Mouse (Mus musculus) urinary bladder, postnatal 10 days (tissue): ENCODE measurements at regions not wholly inside any gene's neighbourhood (a gene's known extent, or its start where the extent isn't known, plus 50 kb on each side); places are given as distances from the start of the nearest gene placed in this dataset.

Experiments
- DNase-seq: peaks from one replicate; pipeline ENCODE4 v3.0.0; 2022; ENCODE audit warnings: low spot score

DNA sequence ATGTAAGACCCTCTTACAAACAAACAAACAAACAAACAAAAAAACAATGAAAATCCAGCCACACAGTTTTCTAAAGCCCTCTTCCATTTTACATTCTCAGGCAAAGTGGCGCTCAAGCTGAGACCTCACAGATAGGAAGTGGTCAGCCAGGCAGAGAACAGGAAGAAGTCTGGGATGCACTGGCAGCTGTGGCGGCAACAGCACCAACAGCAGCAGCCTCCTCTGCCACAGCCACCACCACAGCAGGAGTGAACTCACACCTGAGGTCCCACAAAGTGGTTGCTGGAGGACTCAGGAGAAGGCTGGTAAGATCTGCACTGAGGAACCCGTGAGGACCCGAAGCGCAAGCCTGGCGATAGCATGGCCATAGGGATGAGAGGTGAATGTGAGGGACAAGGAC lies 156.3 kb downstream of the Grm4 start:
- DNase-seq = no peak

DNA sequence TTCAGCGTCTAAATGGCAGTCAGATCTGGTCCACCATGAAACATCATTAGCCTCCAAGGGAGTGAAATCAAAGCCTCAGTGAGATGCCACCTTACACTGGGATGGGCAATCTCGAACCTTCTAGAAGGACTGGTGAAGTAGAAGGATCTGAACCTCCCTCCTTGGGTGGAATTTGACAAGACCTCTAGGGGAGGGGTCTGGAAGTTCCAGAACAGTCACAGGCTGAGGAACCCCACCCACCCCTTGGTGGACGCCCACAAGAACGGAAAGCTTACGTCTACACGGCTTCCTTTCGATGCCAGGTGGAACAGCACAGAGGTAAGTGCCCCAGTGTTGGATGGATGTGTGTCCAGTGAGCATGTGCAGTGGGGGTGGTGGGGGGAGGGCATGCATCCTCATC lies 156.9 kb downstream of the Grm4 start:
- no peak for DNase-seq

DNA sequence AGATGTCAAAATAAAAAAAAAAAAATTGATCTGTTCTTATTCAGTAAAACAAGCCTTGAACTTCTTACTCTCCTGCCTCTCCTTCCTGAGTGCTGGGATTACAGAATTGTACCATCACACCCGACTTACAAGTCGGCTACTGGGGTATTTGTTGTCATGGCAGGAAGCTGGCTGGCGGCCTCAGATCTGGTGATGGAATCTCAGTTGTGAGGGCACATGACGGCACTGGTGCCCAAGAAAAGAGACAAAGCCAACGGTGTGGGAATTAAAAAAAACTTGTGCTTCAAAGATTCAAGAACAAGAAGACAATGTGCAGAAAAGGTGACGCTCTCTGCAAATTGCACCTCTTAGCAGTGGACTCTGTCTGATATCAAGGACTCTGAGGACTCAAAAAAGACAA lies 157.3 kb downstream of the Grm4 start:
- no peak for DNase-seq

DNA sequence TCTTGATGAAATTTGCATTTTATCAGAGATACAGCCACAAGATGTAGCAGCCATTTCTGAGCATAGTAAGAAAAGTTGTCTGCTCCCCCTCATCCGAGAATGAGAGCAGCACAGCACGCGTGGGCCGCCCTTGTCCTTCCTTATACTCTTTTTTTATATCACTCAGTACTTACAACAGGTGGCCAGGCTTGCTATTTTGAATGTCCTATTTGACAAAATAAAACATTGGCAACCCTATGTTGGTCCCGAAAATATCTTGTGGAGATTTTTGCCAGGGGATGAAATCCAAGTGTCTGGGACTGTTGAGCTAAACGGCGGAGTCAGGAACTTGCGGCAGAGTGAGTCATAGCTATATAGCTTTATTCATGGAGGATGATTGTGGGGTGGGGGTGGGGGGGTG lies 158.0 kb upstream of the Lemd2 start:
- DNase-seq = no peak

DNA sequence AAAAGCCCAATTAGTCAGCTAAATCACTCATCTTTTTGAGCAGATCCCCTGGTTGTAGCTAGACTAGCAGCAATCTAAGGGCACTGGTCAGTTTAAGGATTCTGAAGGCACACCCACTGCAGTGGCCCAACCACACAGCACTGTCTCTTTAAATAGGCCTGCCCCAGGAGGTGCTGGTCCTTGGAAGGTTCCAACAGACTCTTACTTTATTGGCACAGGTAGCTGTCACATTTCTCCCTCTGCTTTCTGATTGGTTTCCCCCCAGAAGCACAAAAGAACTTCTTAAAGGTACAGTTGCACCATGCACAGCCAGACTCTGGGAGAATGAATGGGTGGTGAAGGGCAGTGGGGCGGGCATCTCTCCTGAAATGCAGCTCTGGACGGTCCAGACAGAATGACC lies 157.1 kb upstream of the Lemd2 start:
- DNase-seq = no peak

DNA sequence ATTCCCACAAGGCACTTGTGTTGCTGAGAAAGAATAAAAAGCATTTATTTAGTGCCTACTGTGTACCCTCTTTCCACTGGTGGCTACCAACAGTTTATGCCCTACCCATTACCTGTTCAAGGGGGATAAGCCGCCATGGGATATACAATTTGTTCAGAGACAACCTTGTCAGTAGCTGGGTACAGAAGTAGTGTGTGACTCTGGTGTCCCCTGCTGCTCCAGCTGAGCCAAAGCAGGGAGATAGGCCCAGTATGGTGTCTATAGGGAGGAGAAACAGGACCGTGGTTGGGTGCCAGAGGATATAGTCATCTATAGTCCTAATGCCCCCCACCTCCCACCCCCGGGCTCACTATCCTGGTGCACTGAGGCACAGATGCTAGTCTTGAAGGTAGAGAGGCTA lies 152.6 kb upstream of the Lemd2 start:
- DNase-seq = no peak

DNA sequence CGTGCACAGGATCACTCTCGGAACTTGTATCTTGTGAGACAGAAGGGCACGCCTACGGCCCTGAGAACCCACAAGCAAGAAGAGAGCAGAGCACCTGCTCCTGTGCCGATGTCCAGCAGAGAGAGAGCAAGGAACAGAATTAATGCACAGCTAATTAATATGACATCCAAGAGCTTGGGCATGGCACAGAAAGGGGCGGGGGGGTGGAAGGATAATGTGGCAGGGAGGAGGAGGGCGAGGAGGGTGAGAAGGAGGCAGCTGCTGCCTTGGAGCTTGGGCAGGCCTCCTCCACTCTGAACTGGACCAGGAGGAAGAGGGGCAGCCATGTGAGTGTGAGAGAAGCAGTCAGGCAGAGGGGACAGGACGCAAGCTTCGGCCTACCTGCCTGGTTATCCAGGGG lies 151.4 kb upstream of the Lemd2 start:
- DNase-seq = no peak

DNA sequence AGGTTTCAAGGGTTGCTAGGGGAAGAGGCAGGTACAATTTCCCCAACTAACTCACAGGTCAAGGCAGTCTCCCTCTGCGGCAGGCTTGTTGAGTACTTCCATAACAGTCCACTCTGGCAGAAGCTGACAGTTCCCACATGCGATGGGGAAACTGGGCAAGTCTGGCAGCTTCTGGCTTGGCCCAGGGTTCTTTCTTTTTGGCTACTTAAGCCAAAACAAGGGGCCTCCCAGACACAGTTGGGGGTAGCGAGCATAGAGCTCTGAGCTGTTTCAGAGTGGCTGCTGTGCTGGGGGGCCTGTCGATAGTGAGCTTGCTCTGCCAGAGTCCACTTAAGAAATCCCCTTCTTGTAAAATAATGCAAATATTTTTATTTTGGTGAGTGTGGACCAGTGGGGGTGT lies 150.8 kb upstream of the Lemd2 start:
- no peak for DNase-seq

DNA sequence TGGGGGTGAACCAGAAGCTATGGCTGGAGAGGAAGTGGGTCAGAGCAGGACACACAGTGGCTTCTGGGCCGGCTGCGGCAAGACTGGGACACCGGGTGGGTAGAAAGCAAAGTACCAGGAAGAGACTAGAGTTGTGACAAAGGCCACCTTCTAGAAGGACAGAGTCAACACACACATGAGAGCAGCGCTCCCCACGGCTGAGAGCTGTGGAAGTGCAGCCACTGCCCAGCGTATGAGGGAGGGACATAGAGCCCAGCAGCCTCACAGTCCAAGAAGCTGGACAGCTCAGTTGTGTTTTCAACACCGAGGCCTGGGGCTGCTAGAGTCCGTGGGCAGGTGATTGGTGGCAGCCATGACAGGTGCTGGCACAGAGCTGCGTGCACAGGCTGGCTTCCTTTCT lies 145.6 kb upstream of the Lemd2 start:
- no peak for DNase-seq

DNA sequence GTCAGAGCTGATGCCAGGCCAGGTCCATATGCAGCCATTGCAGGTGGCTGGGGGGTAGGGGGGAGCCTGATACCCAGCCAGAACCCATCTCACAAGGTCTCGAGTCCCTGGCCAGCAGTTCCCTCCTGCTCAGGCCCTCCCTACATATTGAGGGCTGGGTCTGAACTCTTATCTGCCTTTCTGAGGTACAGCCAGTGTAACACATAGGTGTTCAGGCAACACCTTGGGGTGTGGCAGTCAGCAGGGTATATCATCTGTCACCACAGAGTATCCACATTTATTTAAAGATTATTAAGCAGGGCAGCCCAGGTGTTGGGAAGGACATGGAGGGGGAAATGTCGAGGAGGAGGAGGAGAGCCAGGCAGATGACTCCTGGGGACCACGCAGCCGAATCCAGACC lies 145.2 kb upstream of the Lemd2 start:
- DNase-seq = no peak

DNA sequence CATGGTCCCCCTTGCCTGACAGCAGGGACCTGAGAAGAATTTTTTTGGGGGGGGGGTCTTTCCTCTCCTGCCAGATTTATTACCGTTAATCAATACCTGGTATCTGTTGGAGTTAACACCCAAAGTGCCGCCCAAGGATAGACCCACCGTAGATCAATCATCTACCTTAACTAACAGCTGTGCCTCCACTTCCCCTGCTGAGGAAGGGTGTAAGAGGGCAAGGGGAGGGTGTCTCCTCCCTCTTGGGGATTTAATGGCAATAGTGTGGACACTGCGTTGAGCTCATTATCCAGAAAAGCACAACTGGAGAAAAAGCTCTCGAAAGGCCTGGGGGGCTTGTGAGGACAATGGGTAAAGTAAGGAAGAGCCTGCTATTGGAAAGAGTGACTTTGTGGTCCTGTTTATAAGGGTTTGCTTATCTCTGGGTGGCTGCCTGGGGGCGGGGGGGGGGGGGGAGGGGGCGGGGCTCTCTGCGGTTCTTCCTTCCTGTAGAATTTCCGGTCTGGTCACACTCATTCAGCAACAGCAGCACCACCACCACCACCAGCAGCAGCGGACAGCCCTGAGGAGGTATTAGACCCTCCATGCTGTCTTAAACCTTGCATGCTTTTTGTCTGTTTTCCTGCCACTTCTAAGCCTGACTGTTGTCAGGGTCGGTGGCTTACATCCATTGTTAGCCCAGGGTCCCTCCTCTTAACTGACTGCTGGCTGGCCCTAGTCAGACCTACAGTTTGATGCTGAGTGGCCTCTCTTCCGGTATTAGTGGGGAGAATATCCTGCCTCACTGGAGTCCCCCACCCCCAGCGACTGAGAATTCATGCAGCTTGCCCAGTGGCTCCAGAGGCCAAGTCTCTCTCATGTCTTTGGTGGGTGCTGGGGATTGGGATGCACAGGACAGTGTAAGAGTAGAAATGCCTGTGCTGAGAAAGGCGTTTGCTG lies 138.0 kb upstream of the Lemd2 start:
- DNase-seq = no peak

DNA sequence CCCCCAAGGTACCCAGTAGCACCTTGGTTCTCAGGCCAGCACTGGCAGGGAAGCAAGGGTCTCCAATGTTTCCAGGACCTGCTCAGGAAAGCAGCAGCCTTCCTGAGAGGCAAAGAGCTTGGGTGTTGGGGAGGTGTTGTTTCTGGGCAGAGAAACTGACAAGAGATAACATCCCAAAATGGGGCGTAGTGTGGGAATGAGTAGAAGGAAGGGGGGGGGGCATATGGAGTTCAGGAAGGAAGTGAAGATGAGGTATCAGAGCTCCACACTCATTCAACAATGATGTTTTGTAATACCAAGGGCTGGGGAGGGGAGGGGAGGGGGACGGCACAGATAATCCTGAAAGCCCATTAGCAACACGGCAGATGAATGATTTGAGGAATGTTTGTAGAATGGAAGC lies 135.6 kb upstream of the Lemd2 start:
- no peak for DNase-seq

DNA sequence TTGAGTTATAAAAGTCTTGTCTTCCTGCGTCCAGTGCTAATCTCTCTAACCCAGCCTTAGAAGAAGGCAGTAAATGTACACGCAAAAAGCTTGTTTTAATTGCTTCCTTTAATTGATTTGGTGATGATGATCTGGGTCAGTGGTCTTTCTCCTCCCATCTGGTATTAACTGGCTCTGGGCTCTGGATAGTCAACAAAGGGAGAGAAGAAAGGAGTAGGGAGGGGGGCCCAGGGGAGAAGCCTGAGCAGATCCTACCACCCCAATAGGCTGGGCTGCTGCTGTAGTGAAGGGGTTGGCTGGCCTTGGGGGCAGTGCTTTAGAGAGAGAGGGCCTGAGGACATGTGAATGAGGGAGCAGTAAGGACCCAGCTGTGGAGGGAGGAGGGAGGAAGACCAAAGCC lies 135.0 kb upstream of the Lemd2 start:
- no peak for DNase-seq

DNA sequence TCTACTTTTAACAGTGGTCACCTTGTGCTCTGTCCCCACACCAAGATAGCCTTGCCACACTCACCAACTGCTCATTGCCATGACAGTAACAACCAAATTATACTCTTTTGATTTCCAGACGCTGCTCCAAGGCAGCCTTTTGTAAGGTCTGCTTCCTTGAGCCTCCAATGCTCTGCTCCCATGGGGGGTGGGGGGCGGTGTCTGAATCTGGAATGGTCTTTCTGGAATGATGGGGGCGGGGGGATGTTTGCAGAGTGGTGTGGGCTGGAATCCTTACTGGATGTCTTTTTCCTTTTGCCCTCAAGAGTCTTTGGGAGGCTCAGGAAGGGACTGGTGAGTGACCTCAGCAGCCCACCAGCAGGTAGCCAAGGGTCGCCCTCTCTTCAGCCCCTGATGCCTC lies 131.4 kb upstream of the Lemd2 start:
- DNase-seq = no peak

DNA sequence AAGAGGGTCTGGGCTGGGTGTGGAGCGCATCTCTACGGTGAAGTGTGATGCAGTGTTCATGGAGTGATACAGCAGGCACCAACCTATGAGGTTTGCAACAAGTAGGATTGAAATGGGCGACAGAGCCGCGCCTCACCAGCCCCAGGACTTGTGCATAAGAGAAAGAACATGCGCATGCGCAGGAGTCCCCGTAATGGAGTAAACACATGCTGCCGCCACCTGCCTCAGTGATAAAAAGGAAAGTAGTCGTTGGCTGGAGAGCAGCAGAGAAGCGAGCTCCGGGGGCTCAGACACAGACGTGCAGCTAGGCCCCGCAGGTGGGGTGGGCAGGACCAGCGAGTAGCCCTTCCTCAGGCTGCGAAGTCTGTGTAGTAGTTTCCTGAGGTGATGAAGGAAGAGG lies 129.3 kb upstream of the Lemd2 start:
- no peak for DNase-seq

DNA sequence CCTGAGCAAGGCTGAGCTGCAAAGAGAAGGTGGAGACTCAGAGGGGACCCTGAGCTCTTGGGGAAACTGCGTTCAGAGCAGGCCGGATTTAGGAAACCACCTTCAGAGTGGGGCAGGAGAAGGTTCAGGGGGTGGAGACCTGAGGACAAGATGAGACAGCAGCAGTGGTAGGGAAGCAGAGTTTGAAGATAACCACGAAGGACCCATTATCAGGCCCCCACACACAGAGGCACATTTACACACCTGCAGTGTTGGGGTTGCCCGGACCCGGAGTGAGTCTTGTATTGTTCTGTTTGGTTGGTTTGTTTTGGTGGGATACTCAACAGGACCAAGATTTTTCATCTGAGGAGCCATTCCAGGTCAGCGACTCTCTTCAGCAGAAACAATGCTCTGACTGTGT lies 128.9 kb upstream of the Lemd2 start:
- DNase-seq = no peak

DNA sequence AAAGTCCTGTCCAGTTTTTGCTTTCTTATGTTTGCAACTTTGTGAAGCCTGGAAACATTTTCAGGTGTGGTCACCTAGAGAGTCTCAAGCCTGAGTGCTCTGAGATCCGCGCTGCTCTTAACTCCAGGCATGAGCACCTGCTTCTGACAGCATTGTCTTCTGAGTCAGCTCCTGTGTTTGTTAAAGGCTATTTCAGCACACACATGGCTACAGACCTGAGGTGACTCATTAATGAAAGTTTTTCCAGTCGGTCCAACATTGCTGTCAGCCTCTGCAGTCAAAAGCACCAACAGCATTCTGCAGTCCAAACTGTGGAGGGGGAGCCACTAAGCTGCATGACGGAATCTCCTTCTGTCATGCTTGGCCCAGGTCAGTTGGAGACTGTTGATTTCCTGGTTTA lies 127.8 kb upstream of the Lemd2 start:
- no peak for DNase-seq

DNA sequence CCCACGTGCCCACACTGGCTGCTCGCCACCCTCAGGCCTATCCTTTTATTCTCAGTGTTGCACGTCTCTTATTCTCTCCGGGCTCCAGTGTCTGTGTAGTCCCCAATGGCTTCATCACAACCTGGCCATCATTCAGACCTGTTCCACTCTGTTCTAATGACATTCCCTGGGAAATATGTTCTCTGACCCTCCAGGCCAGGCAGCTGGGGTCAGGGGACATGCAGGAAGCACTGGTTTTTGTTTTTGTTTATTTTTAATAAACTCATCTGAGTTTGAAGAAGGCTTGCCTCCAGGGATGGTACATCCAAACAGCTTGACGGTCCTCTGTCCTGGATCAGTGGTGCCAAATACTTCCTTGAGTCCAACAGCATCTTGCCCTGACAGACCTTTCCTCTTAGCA lies 127.4 kb upstream of the Lemd2 start:
- DNase-seq = no peak

DNA sequence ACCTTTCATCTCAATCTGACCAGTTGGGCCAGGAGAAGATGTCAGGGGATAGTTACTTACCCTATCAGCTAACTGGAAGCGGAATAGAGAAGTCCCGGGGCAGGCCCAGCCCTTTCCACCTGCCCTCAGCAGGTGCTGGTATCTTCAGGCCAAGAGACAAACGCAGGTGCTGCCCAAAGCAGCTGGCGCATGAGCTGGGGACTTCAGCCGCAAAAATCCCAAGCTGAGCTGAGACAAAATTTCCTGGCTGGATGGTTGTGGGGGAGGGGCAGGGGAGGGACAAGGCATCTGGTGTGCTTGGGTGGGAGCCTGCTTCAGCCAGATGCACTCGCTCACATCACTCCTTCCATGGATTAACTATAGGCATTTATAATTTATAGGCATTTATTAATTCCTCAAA lies 125.5 kb upstream of the Lemd2 start:
- no peak for DNase-seq

DNA sequence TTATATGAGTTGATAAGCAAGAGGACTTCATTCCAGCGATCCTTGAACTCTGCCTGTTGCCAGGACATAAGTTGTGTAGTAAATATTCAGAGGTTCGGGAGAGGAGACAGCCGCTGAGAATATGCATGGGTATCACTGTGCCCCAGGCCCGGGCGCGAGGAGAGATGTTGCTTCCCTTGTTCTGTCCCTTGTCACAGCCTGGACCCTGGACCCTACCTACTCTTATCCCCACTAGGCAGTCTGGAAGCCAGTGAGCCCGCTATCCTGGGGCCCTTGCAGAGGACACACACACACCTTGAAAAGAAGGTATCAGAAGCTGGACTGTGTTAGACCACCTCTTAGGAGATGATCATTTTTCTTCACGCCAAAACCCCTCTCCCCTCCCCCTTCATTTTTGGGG lies 124.9 kb upstream of the Lemd2 start:
- DNase-seq = no peak

DNA sequence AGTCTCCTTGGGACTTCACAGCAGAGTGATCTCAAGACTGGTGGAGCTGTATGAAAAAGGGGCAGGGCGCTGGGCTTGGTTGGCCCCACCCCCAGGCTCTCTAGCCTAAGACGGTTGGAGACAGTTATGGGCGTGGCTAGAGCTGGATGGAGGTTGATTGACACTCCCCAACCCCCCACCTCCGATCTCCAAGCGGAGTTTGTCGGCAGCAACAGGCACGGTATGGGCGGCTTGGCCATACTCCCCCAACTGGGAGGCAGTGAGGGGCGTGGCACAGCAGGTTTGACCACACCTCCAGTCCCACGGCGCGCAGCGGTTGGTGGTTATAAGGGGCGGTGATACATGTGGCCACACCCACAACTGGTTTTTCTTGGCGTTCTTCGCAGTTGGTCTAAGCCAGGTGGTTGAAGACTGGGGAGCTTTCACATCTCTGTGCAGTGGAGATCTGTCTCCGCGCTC lies 120.8 kb upstream of the Lemd2 start:
- no peak for DNase-seq

DNA sequence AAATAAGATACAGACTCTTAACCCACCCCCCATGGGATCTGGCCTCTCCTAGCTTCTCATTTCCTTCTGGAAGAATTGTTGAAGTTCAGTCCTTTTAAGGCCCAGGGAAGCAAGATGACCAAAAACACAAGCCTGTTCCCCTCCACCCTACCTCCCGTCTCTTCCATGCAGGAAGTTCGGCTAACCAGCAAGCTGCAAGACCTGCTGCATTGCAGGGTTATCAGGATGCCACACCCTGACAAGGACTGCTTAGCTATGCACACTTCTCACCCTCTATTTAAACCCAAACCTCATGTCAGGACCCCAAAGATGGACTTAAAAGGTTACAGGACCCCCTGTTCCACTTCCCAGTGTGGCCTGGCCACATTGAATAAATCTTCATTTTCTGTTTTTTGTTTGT lies 119.2 kb upstream of the Lemd2 start:
- no peak for DNase-seq

DNA sequence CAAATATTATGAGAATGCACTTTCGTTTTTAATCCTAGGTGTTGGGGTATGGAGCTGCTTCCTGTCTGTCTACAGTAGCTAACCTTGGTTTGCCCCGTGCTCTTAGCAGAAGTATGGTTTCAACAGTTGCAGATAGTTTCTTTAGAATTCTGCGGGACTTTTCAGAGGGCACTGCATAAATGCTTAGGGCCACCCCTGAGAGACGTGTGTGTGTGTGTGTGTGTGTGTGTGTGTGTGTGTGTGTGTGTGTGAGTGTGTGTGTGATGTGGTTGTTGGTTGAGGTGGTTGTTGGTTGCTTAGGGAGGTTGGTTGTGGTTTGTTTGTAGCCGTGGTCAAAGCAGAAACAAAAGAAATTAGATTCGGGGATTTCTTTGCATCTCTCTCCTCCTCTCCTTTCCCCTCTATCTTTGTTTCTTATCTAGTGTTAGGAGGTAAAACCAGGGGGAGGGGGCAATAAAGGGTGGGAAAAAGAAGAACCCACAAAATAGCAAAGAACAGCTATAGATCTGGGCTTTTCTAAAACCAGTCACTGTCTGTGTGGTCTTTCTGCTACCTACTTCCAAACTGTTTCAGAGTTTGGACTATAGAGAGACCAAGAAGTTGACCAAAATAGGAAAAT lies 118.7 kb upstream of the Lemd2 start:
- DNase-seq = no peak
